Mouse (Mus musculus): ENCODE results near the gene Pbx2. TPM values are rescaled to one million over a fixed set of nuclear protein-coding genes. Genes with fewer than 3 reads are reported as not detected.

Pbx2 gene
- polyA plus RNA-seq (2012; rRNA removed; ENCODE audit: low replicate concordance), result 51.4 and 73.4 TPM in 2 replicates

DNA sequence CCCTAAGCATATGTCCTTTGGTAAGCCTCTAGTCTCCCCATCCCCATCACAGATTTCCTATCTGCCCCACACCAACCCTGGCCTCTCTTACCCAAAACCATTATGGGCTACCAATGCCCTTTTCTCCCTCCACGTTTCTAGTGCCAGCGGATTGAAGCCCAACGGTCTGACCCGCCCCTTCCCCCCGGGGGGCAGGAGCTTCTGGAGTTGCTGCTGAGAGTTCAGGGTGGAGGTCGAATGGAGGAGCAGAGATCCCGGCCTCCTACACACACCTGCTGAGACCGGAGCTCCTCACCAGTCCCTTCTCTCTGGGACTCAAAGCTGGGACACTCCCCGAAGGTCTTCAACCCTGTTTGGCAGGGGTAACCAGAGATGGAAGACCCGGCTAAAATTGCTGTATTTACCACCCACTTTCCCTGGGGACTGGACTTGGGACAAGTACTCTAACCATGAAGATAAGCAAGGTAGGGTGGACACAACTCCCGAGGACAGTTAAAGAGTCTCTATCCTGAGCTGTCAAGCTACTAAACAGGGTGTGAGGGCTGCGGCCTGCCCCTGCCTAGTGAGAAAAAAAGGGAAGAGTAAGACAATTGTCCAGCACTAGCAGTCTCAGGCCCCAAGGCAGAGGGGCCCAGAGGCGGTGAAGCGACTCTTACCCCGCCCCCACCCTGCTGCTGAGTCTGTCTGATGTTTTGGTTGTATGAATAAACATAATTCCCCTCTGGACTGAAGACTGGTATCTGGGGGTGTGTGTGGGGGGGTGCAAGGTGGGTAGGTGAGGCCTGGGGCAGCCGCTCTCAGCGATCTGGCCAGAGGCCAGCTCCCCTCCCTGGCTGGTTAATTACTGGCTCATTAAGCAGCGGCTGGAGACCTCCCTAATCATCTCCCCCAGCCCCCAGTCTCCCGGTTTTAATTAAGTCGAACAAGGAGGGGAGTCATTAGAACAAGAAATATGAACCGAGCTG lies at the start of gene Pbx2:
TSS of gene Pbx2 (plus strand) at position 238 of the 965 bp plus-strand sequence.

GRCm38 (mm10) chr17:34564003-34564421 lies 27.1 kb upstream of the Pbx2 start, which contains the start of gene Notch4:
Gene Notch4, plus strand, starts transcription at chr17:34564268.

DNA sequence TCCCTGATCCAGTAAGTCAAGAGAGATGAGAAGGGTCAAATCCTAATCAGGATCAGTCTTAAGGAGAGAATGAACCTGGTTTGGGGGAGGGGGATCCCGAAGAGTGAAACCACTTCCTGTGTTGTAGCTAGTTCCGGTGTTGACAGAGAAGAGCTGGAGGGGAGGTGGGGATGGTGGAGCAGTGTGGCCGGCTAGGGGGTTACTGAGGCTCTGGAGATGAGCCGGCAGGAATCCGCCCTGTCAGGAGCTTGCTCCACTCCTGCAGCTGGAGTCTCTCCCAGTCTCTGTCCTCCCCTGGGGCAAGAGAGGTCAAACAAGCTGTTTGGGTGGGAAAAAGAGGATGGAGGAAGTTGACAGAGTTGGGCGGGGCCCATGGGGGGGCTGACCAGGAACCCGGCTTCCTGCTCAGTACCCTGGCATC lies 1.4 kb upstream of the Pbx2 start, which contains the start of gene Gpsm3:
TSS of gene Gpsm3 (plus strand) at position 126 of the 421 bp plus-strand sequence.

GRCm38 (mm10) chr17:34597566-34598095 lies 6.6 kb downstream of the Pbx2 start, which contains the start of gene Ager:
Gene Ager, plus strand, starts transcription at chr17:34597862.

DNA sequence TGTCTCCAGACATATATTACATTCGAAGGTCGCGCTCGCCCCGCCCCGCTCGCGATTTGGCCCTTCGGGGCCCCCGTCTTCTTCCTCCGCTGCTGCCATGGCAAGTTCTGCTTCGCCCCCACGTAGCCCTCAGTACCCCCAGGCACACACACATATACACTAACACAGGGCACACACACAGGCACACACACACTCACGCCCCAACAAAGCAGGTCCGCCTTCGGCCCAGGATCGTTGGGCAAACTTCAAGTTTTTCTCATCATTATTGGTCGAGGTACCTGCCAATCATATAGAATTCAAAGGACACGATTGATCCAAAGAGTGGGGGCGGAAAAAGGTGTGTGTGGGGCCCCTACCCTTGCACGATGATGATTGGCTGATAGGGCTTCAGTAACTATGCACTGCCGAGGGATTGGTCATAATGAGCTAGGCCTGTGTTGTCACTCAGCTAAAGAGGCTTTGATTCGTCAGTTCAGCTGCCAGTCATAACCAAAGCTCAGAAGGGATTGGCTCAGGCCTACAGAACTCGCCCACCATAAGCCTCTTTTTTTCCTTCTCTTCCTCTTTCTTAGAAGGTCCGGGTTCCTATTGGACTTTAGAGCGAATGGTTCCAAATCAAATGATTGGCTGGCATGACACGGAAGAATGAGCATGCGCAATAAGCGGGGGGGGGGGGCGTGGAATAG lies 12.5 kb downstream of the Pbx2 start, which contains the start of gene Rnf5:
TSS of gene Rnf5 (minus strand) at position 316 of the 686 bp plus-strand sequence.

DNA sequence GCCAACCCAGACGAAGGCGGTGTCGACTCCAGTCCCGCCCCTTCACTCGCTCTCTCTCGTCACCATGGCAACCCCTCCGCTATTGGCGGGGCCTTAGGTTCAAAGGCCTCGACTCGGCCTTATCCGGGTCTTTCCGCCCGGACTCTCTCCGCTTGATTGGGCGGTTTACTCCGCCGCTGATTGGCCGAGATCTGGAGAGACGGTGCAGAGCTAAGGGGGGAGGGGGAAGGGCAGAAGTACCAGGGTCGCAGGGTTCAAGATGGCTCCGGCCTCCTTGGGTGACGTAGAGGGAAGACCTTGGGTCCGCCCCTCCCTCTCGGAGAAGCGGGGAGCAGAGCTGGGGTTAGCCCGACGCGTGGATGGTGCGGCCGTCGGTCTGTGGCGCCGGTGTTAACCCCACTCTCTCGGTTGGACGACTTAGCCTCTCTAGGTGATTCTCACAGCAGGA lies 13.0 kb downstream of the Pbx2 start, which contains the start of gene Agpat1:
TSS of gene Agpat1 (plus strand) at position 202 of the 448 bp plus-strand sequence.

DNA sequence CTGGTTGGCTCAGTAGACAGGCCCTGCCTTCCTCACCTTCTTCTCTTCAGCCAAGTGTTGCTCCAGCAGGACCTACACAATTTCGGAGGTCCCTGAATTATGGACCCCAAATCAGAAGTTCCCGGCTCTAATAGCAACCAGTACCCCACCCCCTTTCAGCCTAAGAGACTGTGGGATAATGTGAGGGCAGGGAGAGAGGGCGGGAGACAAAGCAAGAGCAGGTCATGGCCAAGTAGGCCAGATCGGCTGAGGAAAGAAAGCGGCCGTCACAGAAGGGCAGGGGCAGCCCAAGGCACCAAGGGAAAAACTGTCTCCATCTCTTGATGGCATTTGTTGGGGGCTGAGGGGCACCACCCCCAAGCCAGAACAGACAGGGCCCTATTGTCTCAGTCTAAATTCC lies 24.8 kb downstream of the Pbx2 start, which contains the start of gene Egfl8:
TSS of gene Egfl8 (minus strand) at position 101 of the 400 bp plus-strand sequence.

DNA sequence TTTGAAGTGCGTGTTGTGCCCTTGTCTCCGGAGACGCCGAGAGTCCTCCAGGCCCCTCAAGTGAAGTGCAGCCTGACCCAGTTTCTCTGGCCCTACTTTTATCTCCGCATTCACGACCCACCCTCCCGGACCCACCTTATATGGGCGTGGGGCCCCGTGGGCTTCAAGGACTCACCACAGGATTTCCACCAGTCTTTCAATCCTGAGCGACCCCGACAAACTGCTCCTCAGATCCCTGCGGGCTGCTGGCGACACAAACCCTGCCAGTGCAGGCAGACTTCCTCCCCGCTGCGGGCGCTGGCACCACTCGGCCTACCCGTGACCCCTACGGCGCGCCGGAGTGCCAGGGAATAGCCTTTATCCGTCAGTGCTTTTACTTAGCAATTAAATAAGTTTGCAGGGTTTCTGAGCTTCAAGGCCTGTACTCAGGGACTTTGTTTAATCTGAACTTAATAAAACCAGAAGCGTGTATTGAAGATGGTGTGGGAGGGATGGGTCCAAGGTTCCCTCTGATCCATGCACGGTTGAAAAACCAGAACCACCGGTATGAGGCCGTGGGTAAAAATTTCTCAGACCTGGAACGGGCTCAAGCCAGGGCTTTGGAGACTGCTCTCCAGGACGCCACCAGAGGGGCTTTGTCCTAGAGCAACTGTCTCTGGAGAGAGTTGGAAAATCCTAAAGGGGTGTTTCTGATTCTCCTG lies 37.0 kb downstream of the Pbx2 start, which contains the start of gene Ppt2:
TSS of gene Ppt2 (minus strand) at position 568 of the 701 bp plus-strand sequence.

DNA sequence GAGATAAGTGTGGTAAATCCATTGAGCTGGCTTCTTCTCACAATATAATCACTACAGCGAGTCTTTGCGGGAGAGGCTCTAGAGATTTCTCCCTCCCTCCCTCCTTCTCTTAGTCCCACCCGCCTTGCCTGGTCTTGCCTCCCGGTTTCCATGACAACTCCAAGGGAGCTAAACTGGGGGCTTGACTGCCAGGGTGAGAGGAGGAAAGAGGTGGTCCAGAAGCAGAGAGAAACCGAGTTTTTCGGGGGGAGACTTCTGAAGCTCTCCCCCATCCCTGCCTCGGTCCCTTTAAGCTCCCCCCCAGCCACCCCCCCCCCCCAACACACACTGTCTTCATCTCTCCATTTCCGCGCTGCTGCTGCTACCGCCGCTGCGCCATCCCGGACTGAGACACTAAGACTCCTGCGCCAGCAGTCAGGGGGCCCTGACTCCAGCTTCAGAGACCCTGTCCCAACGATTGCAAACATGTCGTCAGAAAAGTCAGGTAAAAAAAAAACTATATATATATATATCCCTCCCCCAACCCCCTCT lies 38.2 kb downstream of the Pbx2 start, which contains the start of gene Prrt1:
TSS of gene Prrt1 (plus strand) at position 313 of the 531 bp plus-strand sequence.

GRCm38 (mm10) chr17:34644608-34645007 lies 53.5 kb downstream of the Pbx2 start, which contains the start of gene Fkbpl:
Gene Fkbpl, plus strand, starts transcription at chr17:34644764.

Other genes with a start within 250 kb of the Pbx2 start
- 1.8 and 3.7 TPM in 2 replicates for gene Btnl2, start 236.4 kb upstream of the Pbx2 start, polyA plus RNA-seq (2012; rRNA removed; ENCODE audit: low replicate concordance)
- gene Btnl1, start 214.1 kb upstream of the Pbx2 start, polyA plus RNA-seq (2012; rRNA removed; ENCODE audit: low replicate concordance), result 0.20 TPM in 2 replicates
- gene BC051142, start 192.4 kb upstream of the Pbx2 start, polyA plus RNA-seq (2012; rRNA removed; ENCODE audit: low replicate concordance), result 0.99 and 1.6 TPM in 2 replicates
- gene Btnl4, start 113.9 kb upstream of the Pbx2 start, polyA plus RNA-seq (2012; rRNA removed; ENCODE audit: low replicate concordance), result not detected in 2 replicates
- gene Btnl6, start 73.9 kb upstream of the Pbx2 start, polyA plus RNA-seq (2012; rRNA removed; ENCODE audit: low replicate concordance), result not detected in 2 replicates
- 24.6 and 49.4 TPM in 2 replicates for gene Notch4, start 27.0 kb upstream of the Pbx2 start, polyA plus RNA-seq (2012; rRNA removed; ENCODE audit: low replicate concordance)
- gene Gpsm3, start 1.5 kb upstream of the Pbx2 start, polyA plus RNA-seq (2012; rRNA removed; ENCODE audit: low replicate concordance), result 36.4 and 82.7 TPM in 2 replicates
- 3.5 and 7.0 TPM in 2 replicates for gene Ager, start 6.6 kb downstream of the Pbx2 start, polyA plus RNA-seq (2012; rRNA removed; ENCODE audit: low replicate concordance)
- 70.5 and 113 TPM in 2 replicates for gene Rnf5, start 12.4 kb downstream of the Pbx2 start, polyA plus RNA-seq (2012; rRNA removed; ENCODE audit: low replicate concordance)
- gene Agpat1, start 13.0 kb downstream of the Pbx2 start, polyA plus RNA-seq (2012; rRNA removed; ENCODE audit: low replicate concordance), result 298 and 323 TPM in 2 replicates
- gene Egfl8, start 24.7 kb downstream of the Pbx2 start, polyA plus RNA-seq (2012; rRNA removed; ENCODE audit: low replicate concordance), result 5.0 and 5.6 TPM in 2 replicates
- gene Ppt2, start 37.2 kb downstream of the Pbx2 start, polyA plus RNA-seq (2012; rRNA removed; ENCODE audit: low replicate concordance), result 45.7 and 50.6 TPM in 2 replicates
- 16.4 and 33.2 TPM in 2 replicates for gene Prrt1, start 38.3 kb downstream of the Pbx2 start, polyA plus RNA-seq (2012; rRNA removed; ENCODE audit: low replicate concordance)
- gene Fkbpl, start 53.5 kb downstream of the Pbx2 start, polyA plus RNA-seq (2012; rRNA removed; ENCODE audit: low replicate concordance), result 4.5 and 7.3 TPM in 2 replicates
- 70.2 and 126 TPM in 2 replicates for gene Atf6b, start 55.9 kb downstream of the Pbx2 start, polyA plus RNA-seq (2012; rRNA removed; ENCODE audit: low replicate concordance)
- 74.4 and 107 TPM in 2 replicates for gene Tnxb, start 79.3 kb downstream of the Pbx2 start, polyA plus RNA-seq (2012; rRNA removed; ENCODE audit: low replicate concordance)
- gene C4b, start 152.6 kb downstream of the Pbx2 start, polyA plus RNA-seq (2012; rRNA removed; ENCODE audit: low replicate concordance), result 184 and 192 TPM in 2 replicates
- 0.11 and 0.60 TPM in 2 replicates for gene Cyp21a1, start 213.3 kb downstream of the Pbx2 start, polyA plus RNA-seq (2012; rRNA removed; ENCODE audit: low replicate concordance)
- gene Stk19, start 245.7 kb downstream of the Pbx2 start, polyA plus RNA-seq (2012; rRNA removed; ENCODE audit: low replicate concordance), result 48.6 and 50.3 TPM in 2 replicates
- gene Dxo, start 245.8 kb downstream of the Pbx2 start, polyA plus RNA-seq (2012; rRNA removed; ENCODE audit: low replicate concordance), result 72.8 and 80.9 TPM in 2 replicates

Measured in mammary gland, adult 2 months (tissue).